Mouse (Mus musculus) heart, embryonic 10.5 days (tissue): ENCODE data around the gene Asb6. TPM values are rescaled to one million over a fixed set of nuclear protein-coding genes. Genes with fewer than 3 reads are reported as not detected.

Experiments used
- DNase-seq: peaks from one replicate; pipeline ENCODE4 v3.0.0-alpha.2; 2017; ENCODE audit warnings: low spot score
- H3K27ac ChIP-seq: fragments of 300-500 bp; sonication (generic); 2 replicates; pipeline ENCODE4 v1.5.1; 2016; ENCODE audit warnings: mild to moderate bottlenecking
- H3K27me3 ChIP-seq: fragments of 300-500 bp; sonication (generic); 2 replicates; pipeline ENCODE4 v1.6.1; 2016; ENCODE audit warnings: mild to moderate bottlenecking; ENCODE audit not compliant: poor library complexity, insufficient read depth, severe bottlenecking
- H3K36me3 ChIP-seq: fragments of 300-500 bp; sonication (generic); 2 replicates; pipeline ENCODE4 v1.6.1; 2016; ENCODE audit warnings: mild to moderate bottlenecking, moderate library complexity
- H3K4me1 ChIP-seq: fragments of 300-500 bp; sonication (generic); 2 replicates; pipeline ENCODE4 v1.6.1; 2016; ENCODE audit warnings: mild to moderate bottlenecking
- H3K4me3 ChIP-seq: fragments of 300-500 bp; sonication (generic); 2 replicates; pipeline ENCODE4 v1.5.1; 2016; ENCODE audit warnings: mild to moderate bottlenecking, moderate library complexity
- H3K9me3 ChIP-seq: fragments of 300-500 bp; sonication (generic); 2 replicates; pipeline ENCODE4 v1.6.1; 2016; ENCODE audit warnings: mild to moderate bottlenecking, moderate library complexity
- WGBS: fragments of 180-500 bp; shearing (Covaris S2); methylation state at CpG from one replicate; pipeline ENCODE4 v1.1.7; 2016; 5-methylcytosine and 5-hydroxymethylcytosine counted together
- polyA plus RNA-seq: library from polyadenylated mRNA; unstranded; fragments of >200 nt; fragmentation: Nextera tagmentation; extraction: Ambion mirVana; gene quantifications from 2 replicates; pipeline ENCODE4 v1.2.1, GENCODE M21; 2016

Asb6 gene
- polyA plus RNA-seq, 1 experiment from 2014 or later, result 40.1 TPM

- Histone ChIP-seq H3K4me3 (peak overlapping the region; percentile 57), H3K9me3 (no peaks in the 10 kb centered on the region), H3K4me1 (peaks cover 61% of the 10 kb centered on the region), H3K27ac (peak overlapping the region; percentile 94), H3K36me3 (no peaks in the 10 kb centered on the region), H3K27me3 (no peaks in the 10 kb centered on the region)
- WGBS, result 5% methylated on average over 39 of the region's 40 CpGs
- DNase-seq, result peak; percentile 91
Measured at GRCm38 (mm10) chr2:30784078-30784994, 45.8 kb downstream of the Asb6 start.

GRCm38 (mm10) chr2:30783346-30783745 is 46.8 kb downstream of the Asb6 start:
- 0% methylated on average over 13 of the region's 13 CpGs for WGBS
- DNase-seq, result peak; percentile 91
- H3K4me3 ChIP-seq, result peak overlapping the region; percentile 57

GRCm38 (mm10) chr2:30782312-30783290 is 47.5 kb downstream of the Asb6 start:
- no peak for DNase-seq
- Histone ChIP-seq H3K27me3 (no peaks in the 10 kb centered on the region), H3K36me3 (no peaks in the 10 kb centered on the region), H3K4me3 (peak overlapping the region; percentile 57), H3K9me3 (no peaks in the 10 kb centered on the region), H3K4me1 (peaks cover 74% of the 10 kb centered on the region), H3K27ac (peak overlapping the region; percentile 94)
- 69% methylated on average over 8 of the region's 8 CpGs for WGBS

More at GRCm38 (mm10) chr2:30783346-30783745, 46.8 kb downstream of the Asb6 start:
- H3K27ac ChIP-seq, result peak overlapping the region; percentile 94
- no peaks in the 10 kb centered on the region for H3K36me3 ChIP-seq
- no peaks in the 10 kb centered on the region for H3K27me3 ChIP-seq
- H3K4me1 ChIP-seq, result peaks cover 68% of the 10 kb centered on the region
- no peaks in the 10 kb centered on the region for H3K9me3 ChIP-seq

- WGBS, result 7% methylated on average over 5 of the region's 5 CpGs
- Histone ChIP-seq H3K4me1 (peaks cover 56% of the 10 kb centered on the region), H3K4me3 (peak overlapping the region; percentile 32; the same call in 1 of the 2 replicates), H3K27ac (peak overlapping the region; percentile 83), H3K36me3 (no peaks in the 10 kb centered on the region), H3K27me3 (no peaks in the 10 kb centered on the region), H3K9me3 (no peaks in the 10 kb centered on the region)
- DNase-seq, result peak; percentile 89
Measured at GRCm38 (mm10) chr2:30779241-30779640, 50.9 kb downstream of the Asb6 start.

GRCm38 (mm10) chr2:30778235-30778634 is 51.9 kb downstream of the Asb6 start:
- no peaks in the 10 kb centered on the region for H3K9me3 ChIP-seq
- 70% methylated on average over 4 of the region's 4 CpGs for WGBS
- H3K36me3 ChIP-seq, result no peaks in the 10 kb centered on the region
- H3K4me3 ChIP-seq, result no peak overlapping the region
- peak overlapping the region; percentile 83 for H3K27ac ChIP-seq
- H3K4me1 ChIP-seq, result peaks cover 52% of the 10 kb centered on the region
- DNase-seq, result no peak
- H3K27me3 ChIP-seq, result no peaks in the 10 kb centered on the region

- H3K27me3 ChIP-seq, result no peaks in the 10 kb centered on the region
- peaks cover 56% of the 10 kb centered on the region for H3K4me1 ChIP-seq
- 71% methylated on average over 3 of the region's 3 CpGs for WGBS
- DNase-seq, result no peak
- H3K27ac ChIP-seq, result peak overlapping the region; percentile 0; the same call in 1 of the 2 replicates
- no peaks in the 10 kb centered on the region for H3K36me3 ChIP-seq
- H3K4me3 ChIP-seq, result no peak overlapping the region
- H3K9me3 ChIP-seq, result no peaks in the 10 kb centered on the region
Measured at GRCm38 (mm10) chr2:30777266-30777665, 52.9 kb downstream of the Asb6 start.

- peaks cover 69% of the 10 kb centered on the region for H3K4me1 ChIP-seq
- WGBS, result 58% methylated on average over 3 of the region's 3 CpGs
Measured at GRCm38 (mm10) chr2:30775955-30776354, 54.2 kb downstream of the Asb6 start.

GRCm38 (mm10) chr2:30773313-30774005 is 56.7 kb downstream of the Asb6 start:
- Histone ChIP-seq H3K27ac (peak overlapping the region; percentile 97), H3K27me3 (no peaks in the 10 kb centered on the region), H3K36me3 (no peaks in the 10 kb centered on the region), H3K4me1 (peaks cover 64% of the 10 kb centered on the region), H3K4me3 (no peak overlapping the region), H3K9me3 (no peaks in the 10 kb centered on the region)
- DNase-seq, result no peak
- WGBS, result 71% methylated on average over 8 of the region's 8 CpGs

More at GRCm38 (mm10) chr2:30775955-30776354, 54.2 kb downstream of the Asb6 start:
- H3K9me3 ChIP-seq, result no peaks in the 10 kb centered on the region
- no peaks in the 10 kb centered on the region for H3K36me3 ChIP-seq
- DNase-seq, result no peak
- H3K27me3 ChIP-seq, result no peaks in the 10 kb centered on the region
- H3K27ac ChIP-seq, result peak overlapping the region; percentile 39; the same call in 1 of the 2 replicates
- H3K4me3 ChIP-seq, result no peak overlapping the region

Other genes with a start within 250 kb of the Asb6 start
- gene Cstad, start 235.3 kb downstream of the Asb6 start, polyA plus RNA-seq, result 1.2 and 1.4 TPM in 2 replicates
- 1.3 and 1.8 TPM in 2 replicates for gene 1700001O22Rik, start 26.7 kb downstream of the Asb6 start, polyA plus RNA-seq
- gene Ntmt1, start 22.5 kb downstream of the Asb6 start, polyA plus RNA-seq, result 102 and 116 TPM in 2 replicates
- gene Prrx2, start 4.6 kb upstream of the Asb6 start, polyA plus RNA-seq, result 49.1 and 73.9 TPM in 2 replicates
- gene Ptges, start 99.5 kb upstream of the Asb6 start, polyA plus RNA-seq, result 4.2 and 6.1 TPM in 2 replicates
- gene Tor1b, start 122.6 kb upstream of the Asb6 start, polyA plus RNA-seq, result 24.6 and 25.4 TPM in 2 replicates
- 65.1 and 80.5 TPM in 2 replicates for gene Tor1a, start 137.6 kb upstream of the Asb6 start, polyA plus RNA-seq
- gene BC005624, start 151.9 kb upstream of the Asb6 start, polyA plus RNA-seq, result 36.9 and 42.6 TPM in 2 replicates
- 15.7 and 21.5 TPM in 2 replicates for gene Usp20, start 151.9 kb upstream of the Asb6 start, polyA plus RNA-seq